Mouse (Mus musculus): Measurements from ENCODE around the gene Kcnk5.

DNA sequence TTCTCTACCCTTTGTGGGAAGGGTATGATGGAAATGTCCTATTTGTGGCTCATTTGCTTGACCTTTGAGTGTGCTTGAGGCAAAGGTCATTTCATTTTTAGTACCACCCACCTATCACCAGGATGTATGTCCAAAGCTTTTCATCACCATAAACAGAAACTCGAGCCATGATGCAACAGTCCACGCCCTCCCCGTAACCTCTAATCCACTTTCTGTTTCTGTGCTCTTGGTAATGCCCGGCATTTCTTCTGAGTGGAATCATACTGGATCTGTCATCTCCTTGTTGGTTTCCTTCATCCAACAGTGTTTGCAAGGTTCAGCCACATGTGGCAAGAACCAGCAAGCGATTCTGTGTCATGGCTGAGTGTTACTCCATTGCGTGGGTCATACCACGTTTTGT lies 32.5 kb upstream of the Kcnk5 start:
- TF ChIP-seq GATA1 (IDR thresholded peaks at IDR 0.05; ENCODE audit: borderline replicate concordance, low read length) (no peak), FLI1 (IDR thresholded peaks at IDR 0.05; ENCODE audit: low read length) (no peak)
